Mouse (Mus musculus) forelimb bud, embryonic 11.5 days (tissue): Measurements from ENCODE around the gene Rpl18a.
A peak's percentile ranks its signal among the peaks of the same experiment; 100 is the strongest.

Source experiments
- DNase-seq: peaks from one replicate; pipeline ENCODE4 v3.0.0-alpha.2; 2012; ENCODE audit warnings: low read depth, low spot score

The Rpl18a gene

DNA sequence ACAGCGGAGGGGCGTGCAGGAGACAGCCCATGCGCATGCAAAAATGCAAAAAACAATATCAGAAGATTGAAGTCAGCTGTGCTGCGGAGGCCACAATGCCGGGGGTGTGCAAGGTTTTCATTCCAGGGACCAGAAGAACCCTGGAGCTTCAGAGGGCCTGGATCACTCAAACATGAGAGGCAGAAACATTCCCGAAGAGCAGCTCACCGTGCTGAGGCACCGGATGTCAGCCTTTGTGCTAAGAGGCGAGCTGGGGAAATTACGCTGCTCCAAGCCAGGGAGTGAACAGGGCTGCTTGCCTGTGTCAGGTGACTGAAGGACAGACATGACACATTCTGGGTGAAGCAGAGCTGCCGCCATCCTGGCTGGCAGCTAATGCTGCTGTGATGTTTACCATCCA is 16.7 kb downstream of the Rpl18a start:
- no peak for DNase-seq

DNA sequence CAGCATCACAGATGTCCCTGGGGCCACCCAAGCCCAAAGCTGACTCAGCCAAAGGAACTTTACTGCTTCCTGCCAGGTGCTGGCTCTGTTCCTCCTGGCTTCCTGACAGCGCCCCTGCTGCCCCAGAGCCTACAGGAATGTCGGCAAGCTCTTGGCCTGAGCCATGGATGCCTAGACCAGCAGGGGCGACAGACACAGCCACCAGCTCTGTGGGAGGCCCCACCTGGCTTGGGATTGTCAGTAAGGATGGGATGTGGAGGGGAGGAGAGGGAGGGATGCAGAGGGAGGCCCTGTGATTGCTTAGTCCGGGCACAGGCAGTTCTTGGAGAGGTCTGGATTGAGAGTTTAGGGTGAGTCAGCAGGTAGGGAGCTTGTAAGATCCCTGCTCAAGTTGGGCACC is 17.1 kb downstream of the Rpl18a start:
- DNase-seq = no peak

GRCm38 (mm10) chr8:70879500-70879899 is 17.7 kb downstream of the Rpl18a start:
- no peak for DNase-seq

- DNase-seq = no peak
Measured at GRCm38 (mm10) chr8:70878178-70878577, 19.0 kb downstream of the Rpl18a start.

DNA sequence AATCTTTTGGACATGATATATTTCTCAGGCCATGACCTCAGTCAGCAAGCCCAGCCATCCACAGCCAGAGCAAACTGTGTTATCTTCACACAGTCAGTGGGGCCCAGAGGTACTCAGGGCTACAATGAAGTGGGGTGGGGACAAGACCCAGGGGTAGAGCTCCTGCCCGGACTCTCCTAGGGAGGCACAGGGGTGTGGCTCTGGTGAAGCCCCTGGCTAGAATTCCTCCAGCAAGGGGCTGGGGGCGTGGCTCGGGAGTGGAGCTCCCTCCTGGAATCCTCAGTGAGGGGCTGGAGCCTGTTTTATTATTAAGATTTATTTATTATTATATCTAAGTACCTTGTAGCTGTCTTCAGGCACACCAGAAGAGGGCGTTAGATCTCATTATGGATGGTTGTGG is 20.8 kb downstream of the Rpl18a start:
- no peak for DNase-seq

DNA sequence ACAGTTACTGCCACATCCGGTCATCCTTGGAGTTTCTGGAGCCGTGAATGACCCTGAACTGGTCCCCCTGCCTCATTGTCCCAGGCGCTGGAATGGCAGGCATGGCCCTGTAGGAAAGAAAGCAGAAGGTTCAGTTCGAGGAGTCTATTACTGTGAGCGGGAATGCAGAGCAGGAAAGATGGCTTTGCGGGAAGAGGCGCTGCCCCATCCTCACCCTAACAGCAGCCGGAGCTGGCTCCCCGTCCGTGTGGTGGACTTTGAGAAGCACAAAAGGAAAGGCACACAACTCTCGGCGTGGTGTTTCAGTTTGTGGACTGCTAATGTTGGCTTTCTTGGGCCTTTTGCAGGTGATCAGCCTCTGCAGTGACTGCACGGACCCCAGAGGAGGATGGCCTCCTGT is 22.8 kb downstream of the Rpl18a start:
- no peak for DNase-seq

DNA sequence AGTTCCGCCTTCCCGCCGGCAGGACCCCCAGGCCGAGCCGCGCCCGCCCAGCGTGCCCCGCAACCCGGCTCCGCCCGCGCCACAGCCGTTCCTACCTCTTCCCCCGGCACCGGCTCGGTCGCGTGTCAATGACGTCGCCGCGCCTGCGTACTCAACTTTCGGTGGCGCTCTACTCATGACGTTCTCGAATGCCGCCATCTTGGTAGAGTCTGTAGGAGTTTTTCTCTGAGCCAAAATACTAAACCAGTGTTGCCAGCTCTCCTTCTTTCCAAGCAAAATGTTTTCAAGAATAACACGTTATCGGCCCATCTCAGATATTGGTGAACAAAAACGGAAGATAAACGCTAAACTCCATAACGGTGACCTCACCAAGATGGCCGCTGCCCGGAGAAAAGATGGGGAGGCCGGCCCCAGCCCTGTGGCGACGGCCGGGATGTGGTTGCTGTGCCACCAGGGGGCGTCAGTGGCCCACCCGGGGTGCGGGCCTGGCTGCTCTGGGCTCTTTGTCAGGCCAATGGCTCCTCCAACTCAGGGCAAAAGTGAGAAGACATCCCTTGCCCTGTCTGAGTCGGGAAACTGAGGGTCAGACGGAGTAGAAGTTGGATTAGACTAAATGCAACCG is 23.7 kb downstream of the Rpl18a start, which contains the start of gene Ccdc124:
TSS of gene Ccdc124 (minus strand) at position 572 of the 622 bp plus-strand sequence.
- peak; percentile 92 for DNase-seq

DNA sequence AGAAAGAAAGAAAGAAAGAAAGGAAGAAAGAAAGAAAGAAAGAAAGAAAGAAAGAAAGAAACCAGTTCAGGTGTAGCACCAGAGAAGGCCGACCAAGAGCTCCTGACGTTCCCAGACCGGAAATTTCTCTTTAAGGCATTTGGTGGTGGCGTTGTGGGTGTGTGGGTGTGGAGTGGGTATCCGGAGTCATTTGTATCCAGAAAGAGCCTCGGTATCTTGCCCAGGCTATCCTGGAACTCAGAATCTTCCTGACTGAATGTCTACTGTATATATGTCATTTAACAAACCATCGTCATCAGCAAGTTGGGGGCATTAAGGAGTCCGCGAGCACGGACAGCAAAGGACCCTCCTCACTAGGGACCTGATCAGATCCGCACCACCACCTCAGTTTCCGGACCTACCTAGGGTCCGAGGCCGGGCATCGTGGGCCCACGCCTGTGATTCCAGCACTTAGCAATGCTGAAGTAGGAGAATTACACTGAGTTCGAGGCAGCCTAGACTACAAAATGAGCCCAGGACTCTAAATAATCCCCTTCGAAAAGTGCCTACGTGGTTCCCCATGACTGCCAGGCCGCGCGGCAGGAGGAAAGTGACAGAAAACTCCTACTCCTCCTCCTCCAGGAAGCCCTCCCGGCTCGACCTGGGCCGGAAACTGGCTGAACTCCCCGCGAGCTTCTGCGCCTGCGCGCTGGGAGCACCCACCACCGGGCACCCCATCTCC is 24.4 kb downstream of the Rpl18a start:
- no peak for DNase-seq

- DNase-seq = no peak
Measured at GRCm38 (mm10) chr8:70871195-70871807, 25.9 kb downstream of the Rpl18a start.

DNA sequence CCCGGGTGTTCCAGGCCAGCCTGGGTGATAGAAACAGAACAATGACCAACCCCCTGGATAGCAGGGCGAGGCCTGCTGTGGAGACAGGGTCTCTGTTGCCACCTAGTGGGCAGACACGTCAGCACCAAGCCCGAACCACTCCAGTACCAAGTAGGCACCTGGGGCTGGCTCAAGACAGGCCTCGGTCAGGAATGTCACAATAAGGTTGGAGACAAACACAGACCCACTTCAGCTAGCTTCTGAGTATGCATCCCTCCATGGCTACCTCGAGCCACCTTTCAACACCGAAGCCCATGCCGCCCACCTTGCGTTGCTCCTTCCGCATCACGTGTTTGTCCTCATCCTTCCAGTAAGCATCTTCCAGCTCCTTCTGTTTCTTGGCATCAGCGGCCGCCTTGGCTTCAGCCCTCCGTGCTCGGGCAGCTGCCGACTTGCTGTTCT is 27.6 kb downstream of the Rpl18a start:
- peak; percentile 84 for DNase-seq

GRCm38 (mm10) chr8:70869199-70869571 is 28.0 kb downstream of the Rpl18a start:
- no peak for DNase-seq

DNA sequence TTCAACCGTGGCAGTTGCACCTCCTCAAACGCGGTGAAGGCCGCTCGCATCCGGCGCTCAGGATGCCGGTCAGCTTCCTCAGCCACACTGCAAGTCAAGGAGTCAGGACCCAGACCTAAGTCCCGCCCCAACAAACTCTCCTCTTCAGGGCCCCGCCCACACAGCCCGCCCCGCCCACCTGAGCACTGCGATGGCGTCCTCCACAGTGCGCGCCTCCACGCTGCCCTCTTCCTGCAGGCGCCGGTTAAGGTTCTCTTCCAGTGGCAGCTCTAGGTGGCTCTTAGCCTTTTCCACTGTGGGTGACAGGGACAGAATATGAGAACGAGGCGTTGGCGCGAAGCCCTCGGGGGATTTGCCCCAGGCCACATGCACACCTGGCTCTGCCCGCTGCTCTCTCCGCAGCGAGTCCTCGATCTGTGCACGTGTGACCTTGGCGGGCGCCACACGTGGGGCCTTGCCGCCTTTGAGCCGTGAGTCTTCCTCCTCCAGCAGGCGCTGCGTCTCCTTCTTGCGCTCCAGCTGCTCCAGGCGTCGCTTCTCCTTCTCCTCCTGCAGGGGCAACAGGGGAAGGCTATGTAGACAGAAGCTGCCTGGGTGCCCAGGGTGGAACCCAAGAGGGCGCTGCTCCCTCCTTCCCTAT is 28.5 kb downstream of the Rpl18a start:
- peak; percentile 56 for DNase-seq

DNA sequence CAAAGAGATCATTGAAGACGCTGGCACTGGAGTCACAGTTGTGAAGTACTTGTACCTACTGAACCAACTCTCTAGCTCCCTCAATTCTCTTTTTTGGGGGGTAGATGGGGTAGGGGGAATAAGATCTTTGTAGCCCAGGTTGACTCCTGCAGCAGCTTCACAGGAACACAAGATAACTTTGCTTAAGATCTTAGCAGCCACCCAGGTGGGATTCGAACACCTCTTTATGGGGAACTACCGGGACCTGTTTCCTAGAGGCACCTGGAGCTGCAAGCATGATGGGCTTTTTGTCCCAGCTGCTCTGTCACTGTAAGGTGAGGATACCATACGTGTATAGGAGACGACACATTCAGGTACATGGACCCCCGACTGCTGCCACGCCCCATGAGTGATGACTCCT is 30.6 kb downstream of the Rpl18a start:
- no peak for DNase-seq

GRCm38 (mm10) chr8:70866001-70866520 is 31.2 kb downstream of the Rpl18a start:
- no peak for DNase-seq

- peak; percentile 100 for DNase-seq
Measured at GRCm38 (mm10) chr8:70865350-70866000, 31.7 kb downstream of the Rpl18a start.

GRCm38 (mm10) chr8:70864712-70865221 is 32.4 kb downstream of the Rpl18a start:
- DNase-seq = peak; percentile 47

GRCm38 (mm10) chr8:70863956-70864711 is 33.1 kb downstream of the Rpl18a start:
- no peak for DNase-seq

- peak; percentile 57 for DNase-seq
Measured at GRCm38 (mm10) chr8:70862824-70863641, 34.2 kb downstream of the Rpl18a start, which contains the start of gene Kcnn1. Kcnn1 (minus strand) TSS chr8:70863258.

DNA sequence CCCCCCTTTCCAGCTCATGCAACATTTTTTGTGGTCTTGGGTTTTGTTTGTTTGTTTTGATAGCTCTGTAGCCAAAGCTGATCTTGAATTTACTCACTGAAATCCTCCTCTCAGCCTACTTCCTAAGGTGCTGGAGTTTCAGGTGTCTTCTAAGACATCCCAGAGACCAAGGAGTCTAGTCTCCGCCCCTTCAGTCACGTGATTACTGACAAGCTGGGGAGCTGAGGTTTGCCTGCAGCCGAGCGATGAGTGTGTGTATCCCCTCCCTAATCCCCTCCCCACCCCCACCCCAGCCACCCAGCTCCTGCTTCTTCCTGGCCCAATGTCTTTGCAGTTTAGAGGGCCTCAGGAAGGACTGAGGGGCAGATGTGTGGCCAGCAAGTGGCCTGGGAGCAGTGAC is 39.7 kb downstream of the Rpl18a start:
- no peak for DNase-seq
